Mouse (Mus musculus): ENCODE data around the gene Gpr182. TPM values are rescaled to one million over a fixed set of nuclear protein-coding genes. Genes with fewer than 3 reads are reported as not detected.
"Not testable (repeated sequence)": the region's sequence is repeated elsewhere in the genome, so short reads cannot be mapped to it uniquely, and the experiment has no call there.

The Gpr182 gene
- polyA plus RNA-seq, 1 experiment from 2014 or later, result 2.6 TPM

- Histone ChIP-seq H3K4me1 (ENCODE audit: insufficient read depth) (no peaks in the 10 kb centered on the region), H3K27ac (ENCODE audit: low read depth) (no peak overlapping the region), H3K36me3 (ENCODE audit: insufficient read depth) (no peaks in the 10 kb centered on the region), H3K9ac (no peak overlapping the region), H3K27me3 (ENCODE audit: insufficient read depth, low read length) (no peaks in the 10 kb centered on the region), H3K4me2 (no peak overlapping the region), H3K9me3 (ENCODE audit: low read depth, low read length) (no peaks in the 10 kb centered on the region), H3K4me3 (ENCODE audit: low read depth, low read length) (no peak overlapping the region)
- DNase-seq (no peak), ATAC-seq (ENCODE audit: insufficient read depth) (no peak)
- TF ChIP-seq CTCF (IDR thresholded peaks at IDR 0.05; ENCODE audit: low read depth), result no peak
- 52% methylated on average over 12 of the region's 12 CpGs for WGBS
Measured at GRCm38 (mm10) chr10:127763914-127764680, 12.6 kb upstream of the Gpr182 start.

DNA sequence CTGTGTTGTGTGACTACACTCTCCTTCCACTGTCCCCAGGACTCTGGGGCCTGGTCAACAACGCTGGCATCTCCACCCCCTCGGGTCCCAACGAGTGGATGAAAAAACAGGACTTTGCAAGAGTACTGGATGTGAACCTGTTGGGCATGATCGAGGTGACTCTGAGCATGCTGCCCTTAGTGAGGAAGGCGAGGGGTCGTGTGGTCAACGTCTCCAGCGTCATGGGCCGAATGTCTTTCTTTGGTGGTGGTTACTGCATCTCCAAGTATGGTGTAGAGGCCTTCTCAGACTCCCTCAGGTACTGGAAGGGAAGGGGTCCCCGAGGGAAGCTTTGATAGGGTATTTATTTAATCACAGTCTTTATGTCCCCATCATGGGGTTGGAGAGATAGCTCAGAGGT, 11.4 kb upstream of the Gpr182 start:
- H3K27me3 ChIP-seq (ENCODE audit: insufficient read depth, low read length); H3K4me1 ChIP-seq (ENCODE audit: insufficient read depth); H3K9me3 ChIP-seq (ENCODE audit: low read depth, low read length); H3K27ac ChIP-seq (ENCODE audit: low read depth); ATAC-seq (ENCODE audit: insufficient read depth); H3K36me3 ChIP-seq (ENCODE audit: insufficient read depth); H3K9ac ChIP-seq; DNase-seq; H3K4me3 ChIP-seq (ENCODE audit: low read depth, low read length); H3K4me2 ChIP-seq: not testable (repeated sequence)
- 79% methylated on average over 10 of the region's 10 CpGs for WGBS

- Histone ChIP-seq H3K27ac (ENCODE audit: low read depth) (no peak within 1 kb of the TSS), H3K4me3 (ENCODE audit: low read depth, low read length) (no peak within 1 kb of the TSS)
- no peak for ATAC-seq (ENCODE audit: insufficient read depth)
Measured at GRCm38 (mm10) chr10:127759181-127760110, 7.9 kb upstream of the Gpr182 start, which contains the start of the genes Rdh1 and Rdh16f1. Rdh1 (plus strand) TSS chr10:127759721. Rdh16f1 (plus strand) TSS chr10:127759787.

DNA sequence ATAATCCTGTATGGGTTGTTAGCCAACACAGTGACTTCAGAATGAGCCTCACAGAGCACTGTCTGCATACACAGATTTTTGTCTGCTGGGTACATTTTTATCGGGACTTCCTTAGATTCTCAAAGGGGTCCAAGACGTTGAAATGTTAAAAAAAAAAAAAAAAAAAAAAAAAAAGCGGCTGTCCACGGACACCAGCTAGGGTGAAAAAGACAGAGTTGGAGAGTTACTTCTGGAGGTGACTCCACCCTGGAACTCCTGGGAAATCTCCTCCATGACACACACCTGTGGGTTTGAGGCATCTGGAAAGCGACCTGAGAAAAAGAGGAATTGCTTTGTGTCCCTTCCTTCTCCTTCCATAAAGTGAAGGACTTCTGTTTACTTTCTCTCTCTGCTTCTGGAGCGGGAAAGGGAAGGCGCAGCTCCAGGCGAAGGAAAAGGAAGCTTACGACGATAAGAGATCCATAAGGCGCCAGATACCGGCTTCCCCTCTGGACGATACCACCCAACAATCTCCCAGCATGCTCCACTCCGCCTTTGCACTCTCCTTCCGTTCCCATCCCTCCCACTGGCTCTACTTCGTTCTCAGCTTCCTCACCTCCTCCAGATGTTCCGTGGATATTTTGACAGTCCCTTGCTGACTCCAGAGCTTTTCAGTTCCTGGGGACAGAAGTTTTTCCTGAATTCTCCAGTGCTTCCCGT, 4.4 kb upstream of the Gpr182 start:
- no peak overlapping the region for H3K27ac ChIP-seq (ENCODE audit: low read depth)

More at GRCm38 (mm10) chr10:127759181-127760110, 7.9 kb upstream of the Gpr182 start, which contains the start of the genes Rdh1 and Rdh16f1:
- Histone ChIP-seq H3K9me3 (ENCODE audit: low read depth, low read length) (no peaks in the 10 kb centered on the region), H3K4me2 (no peak within 1 kb of the TSS), H3K4me1 (ENCODE audit: insufficient read depth) (no peaks in the 10 kb centered on the region), H3K9ac (no peak within 1 kb of the TSS), H3K36me3 (ENCODE audit: insufficient read depth) (no peaks in the 10 kb centered on the region), H3K27me3 (ENCODE audit: insufficient read depth, low read length) (no peaks in the 10 kb centered on the region)
- DNase-seq, result no peak
- 55% methylated on average over 9 of the region's 9 CpGs for whole genome bisulfite sequencing
- TF ChIP-seq CTCF (IDR thresholded peaks at IDR 0.05; ENCODE audit: low read depth), result no peak

GRCm38 (mm10) chr10:127755246-127755645, 3.7 kb upstream of the Gpr182 start:
- no peak for DNase-seq
- 51% methylated on average over 3 of the region's 3 CpGs for WGBS
- H3K27ac ChIP-seq (ENCODE audit: low read depth), result no peak overlapping the region

More for the DNA sequence above, 4.4 kb upstream of the Gpr182 start:
- Histone ChIP-seq H3K27me3 (ENCODE audit: insufficient read depth, low read length) (no peaks in the 10 kb centered on the region), H3K4me1 (ENCODE audit: insufficient read depth) (no peaks in the 10 kb centered on the region), H3K36me3 (ENCODE audit: insufficient read depth) (no peaks in the 10 kb centered on the region), H3K9ac (peak overlapping the region; percentile 20; the same call in 1 of the 2 replicates), H3K4me2 (peak overlapping the region; percentile 59), H3K4me3 (ENCODE audit: low read depth, low read length) (peak overlapping the region; percentile 10), H3K9me3 (ENCODE audit: low read depth, low read length) (no peaks in the 10 kb centered on the region)
- WGBS, result 13% methylated on average over 17 of the region's 18 CpGs
- peak; percentile 61 for DNase-seq
- TF ChIP-seq CTCF (IDR thresholded peaks at IDR 0.05; ENCODE audit: low read depth), result no peak
- peak; percentile 58; the same call in 1 of the 2 replicates for ATAC-seq (ENCODE audit: insufficient read depth)

DNA sequence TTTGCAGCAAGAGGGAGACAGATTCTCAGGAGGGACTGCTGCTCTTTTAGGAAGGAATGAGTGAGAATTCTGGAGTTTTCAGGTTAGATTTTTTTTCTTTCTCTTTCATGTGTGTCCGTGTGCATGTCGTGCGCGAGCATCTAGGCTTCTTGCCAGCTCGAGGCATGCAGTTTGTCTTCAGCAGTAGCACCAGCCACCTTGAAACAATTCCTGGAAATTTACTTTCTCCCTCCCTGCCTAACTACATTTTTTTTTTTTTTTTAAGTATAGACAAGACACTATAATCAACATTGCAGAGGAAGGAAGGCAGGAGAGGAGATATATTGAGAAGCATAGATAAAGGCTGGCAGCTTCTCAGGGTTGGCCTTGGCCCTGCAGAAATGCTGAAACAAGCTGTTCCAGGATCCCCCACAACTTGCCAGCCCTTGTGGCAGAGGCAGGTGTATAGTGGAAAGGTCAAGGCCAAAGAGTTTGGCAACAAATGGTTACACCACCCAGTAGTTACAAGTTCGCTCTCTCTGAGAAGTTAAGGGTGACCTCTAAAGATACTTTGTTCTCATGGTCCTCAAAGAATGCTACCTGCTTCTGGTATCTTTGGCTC, 3.1 kb upstream of the Gpr182 start:
- no peak overlapping the region for H3K4me3 ChIP-seq (ENCODE audit: low read depth, low read length)
- no peaks in the 10 kb centered on the region for H3K36me3 ChIP-seq (ENCODE audit: insufficient read depth)
- no peak overlapping the region for H3K9ac ChIP-seq
- DNase-seq (peak; percentile 59), ATAC-seq (ENCODE audit: insufficient read depth) (no peak)
- no peaks in the 10 kb centered on the region for H3K4me1 ChIP-seq (ENCODE audit: insufficient read depth)
- no peaks in the 10 kb centered on the region for H3K27me3 ChIP-seq (ENCODE audit: insufficient read depth, low read length)
- 50% methylated on average over 6 of the region's 6 CpGs for WGBS
- H3K4me2 ChIP-seq, result no peak overlapping the region
- TF ChIP-seq CTCF (IDR thresholded peaks at IDR 0.05; ENCODE audit: low read depth), result no peak
- H3K27ac ChIP-seq (ENCODE audit: low read depth), result no peak overlapping the region
- no peaks in the 10 kb centered on the region for H3K9me3 ChIP-seq (ENCODE audit: low read depth, low read length)

More at GRCm38 (mm10) chr10:127755246-127755645, 3.7 kb upstream of the Gpr182 start:
- Histone ChIP-seq H3K27me3 (ENCODE audit: insufficient read depth, low read length) (no peaks in the 10 kb centered on the region), H3K4me2 (no peak overlapping the region), H3K9ac (no peak overlapping the region), H3K4me3 (ENCODE audit: low read depth, low read length) (no peak overlapping the region), H3K36me3 (ENCODE audit: insufficient read depth) (no peaks in the 10 kb centered on the region), H3K4me1 (ENCODE audit: insufficient read depth) (no peaks in the 10 kb centered on the region), H3K9me3 (ENCODE audit: low read depth, low read length) (no peaks in the 10 kb centered on the region)
- ATAC-seq (ENCODE audit: insufficient read depth), result no peak
- no peak for TF ChIP-seq CTCF (IDR thresholded peaks at IDR 0.05; ENCODE audit: low read depth)

All from lung, embryonic 14.5 days (tissue).